Mouse (Mus musculus) heart, postnatal 0 days (tissue): Measurements from ENCODE around the gene Mrgpre.

Source experiments
- CTCF ChIP-seq: IDR thresholded peaks from 2 replicates; pipeline ENCODE4 v1.5.1; 2016; ENCODE audit warnings: antibody characterized with exemption, control low read depth, low read depth
- EP300 ChIP-seq: IDR thresholded peaks from 2 replicates; pipeline ENCODE4 v1.6.1; 2016; ENCODE audit warnings: antibody characterized with exemption, low read depth

DNA sequence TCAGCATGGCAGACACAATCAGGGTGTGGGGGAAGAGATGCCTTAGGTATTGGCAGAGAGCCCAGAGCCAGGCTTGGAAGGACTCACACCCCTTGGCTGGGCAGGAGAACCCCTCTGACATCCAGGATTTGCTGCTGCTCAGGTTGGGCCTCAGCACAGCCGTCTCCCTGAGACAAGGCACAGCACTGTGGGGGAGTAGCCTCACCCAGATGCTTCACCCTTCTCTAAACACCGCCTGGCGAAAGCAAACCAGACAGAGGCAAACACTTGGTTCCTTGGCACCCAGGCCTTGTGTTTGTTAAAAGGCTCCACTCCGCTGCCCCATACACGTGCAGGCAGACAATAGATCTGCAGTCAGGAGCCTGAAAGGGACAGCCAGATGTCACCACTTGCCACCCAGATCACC, 45.7 kb downstream of the Mrgpre start:
- TF ChIP-seq CTCF (no peak), EP300 (no peak)
